Mouse (Mus musculus) CH12.LX (cell line): ENCODE measurements around the gene Tcf7l1. TPM values are rescaled to one million over a fixed set of nuclear protein-coding genes. Genes with fewer than 3 reads are reported as not detected.

ENCODE experiments used
- DNase-seq: peaks from one replicate; pipeline ENCODE4 v3.0.0-alpha.2; 2013; ENCODE audit errors: extremely low read depth
- H3K27ac ChIP-seq: 2 replicates; pipeline ENCODE4 v1.5.1; 2012; ENCODE audit warnings: low read depth, mild to moderate bottlenecking, control low read depth, moderate library complexity; ENCODE audit not compliant: insufficient read depth
- H3K27me3 ChIP-seq: replicated peaks from 2 replicates; pipeline ENCODE3; 2012; ENCODE audit warnings: inconsistent platforms
- H3K36me3 ChIP-seq, 2 experiments: replicated peaks in 1 of 2; 2 replicates each; pipeline versions ENCODE3 to v1.6.1; 2012; ENCODE audit warnings: inconsistent platforms in 1 of 2, low read length in 1 of 2, mild to moderate bottlenecking in 1 of 2, mixed read lengths in 1 of 2, moderate library complexity in 1 of 2; ENCODE audit not compliant: control insufficient read depth in 1 of 2, insufficient read depth in 1 of 2
- H3K4me1 ChIP-seq, 2 experiments: 2 replicates each; pipeline ENCODE4 v1.6.1; 2012; ENCODE audit warnings: inconsistent platforms in 1 of 2, moderate library complexity in 1 of 2; ENCODE audit not compliant: insufficient read depth in 2 of 2, control insufficient read depth in 1 of 2
- H3K4me2 ChIP-seq: 2 replicates; pipeline ENCODE4 v1.6.1; 2012; ENCODE audit warnings: low read depth, mild to moderate bottlenecking, control low read depth; ENCODE audit not compliant: poor library complexity, insufficient read depth, severe bottlenecking
- H3K4me3 ChIP-seq, 3 experiments: fragments of 150-350 bp in 1 of 3; sonication (generic) in 1 of 3; replicated peaks in 1 of 3; 2 replicates each; pipeline versions ENCODE3 to v1.5.1; 2011 to 2012; ENCODE audit warnings: low read depth in 2 of 3, low read length in 2 of 3, mild to moderate bottlenecking in 2 of 3, moderate library complexity in 2 of 3, control low read depth in 1 of 3, improper control_type of control experiment in 1 of 3, inconsistent platforms in 1 of 3, mixed read lengths in 1 of 3; ENCODE audit not compliant: poor library complexity in 1 of 3
- H3K79me2 ChIP-seq: replicated peaks from 2 replicates; pipeline ENCODE4 v1.6.1; 2012; ENCODE audit warnings: mild to moderate bottlenecking, moderate library complexity; ENCODE audit not compliant: control insufficient read depth, poor library complexity, insufficient read depth, severe bottlenecking; ENCODE audit errors: extremely low read depth
- H3K9ac ChIP-seq: 2 replicates; pipeline ENCODE4 v1.6.1; 2012; ENCODE audit warnings: low read depth, mild to moderate bottlenecking, control low read depth, moderate library complexity; ENCODE audit not compliant: insufficient read depth
- H3K9me3 ChIP-seq: replicated peaks from 2 replicates; pipeline ENCODE3; 2012; ENCODE audit warnings: low read length, inconsistent platforms, mixed read lengths
- E2F4 ChIP-seq: IDR thresholded peaks from 2 replicates; pipeline ENCODE4 v1.6.1; 2011; ENCODE audit warnings: low read depth, low read length, improper control_type of control experiment; ENCODE audit not compliant: insufficient replicate concordance
- ELF1 ChIP-seq: IDR thresholded peaks from 2 replicates; pipeline ENCODE4 v1.6.1; 2014; ENCODE audit warnings: low read depth, mild to moderate bottlenecking, inconsistent platforms, low read length, improper control_type of control experiment
- ETS1 ChIP-seq: conservative IDR thresholded peaks from 2 replicates; pipeline ENCODE4 v1.6.1; 2012; ENCODE audit warnings: low read depth, mild to moderate bottlenecking, inconsistent platforms, low read length, improper control_type of control experiment, moderate library complexity
- GABPA ChIP-seq: IDR thresholded peaks from 2 replicates; pipeline ENCODE4 v1.6.1; 2012; ENCODE audit warnings: low read depth, low read length, improper control_type of control experiment, inconsistent platforms; ENCODE audit not compliant: insufficient replicate concordance
- HCFC1 ChIP-seq: IDR thresholded peaks from 2 replicates; pipeline ENCODE4 v1.6.1; 2012; ENCODE audit warnings: low read depth, mild to moderate bottlenecking, inconsistent platforms, low read length, improper control_type of control experiment
- IRF4 ChIP-seq: IDR thresholded peaks from 2 replicates; pipeline ENCODE4 v1.6.1; 2014; ENCODE audit warnings: low read depth, mild to moderate bottlenecking, inconsistent platforms, low read length, improper control_type of control experiment
- JUN ChIP-seq: IDR thresholded peaks from 2 replicates; pipeline ENCODE4 v1.6.1; 2011; ENCODE audit warnings: low read depth, mild to moderate bottlenecking, low read length, improper control_type of control experiment, moderate library complexity; ENCODE audit not compliant: insufficient read depth
- MAFK ChIP-seq: IDR thresholded peaks from 2 replicates; pipeline ENCODE4 v1.6.1; 2011; ENCODE audit warnings: low read length, improper control_type of control experiment; ENCODE audit not compliant: insufficient replicate concordance
- MAX ChIP-seq: IDR thresholded peaks from 2 replicates; pipeline ENCODE4 v1.6.1; 2011; ENCODE audit warnings: low read length, improper control_type of control experiment
- MXI1 ChIP-seq: IDR thresholded peaks from 2 replicates; pipeline ENCODE4 v1.6.1; 2011; ENCODE audit warnings: mild to moderate bottlenecking, low read depth, low read length, improper control_type of control experiment
- MYC ChIP-seq: IDR thresholded peaks from 2 replicates; pipeline ENCODE4 v1.6.1; 2011; ENCODE audit warnings: low read depth, mild to moderate bottlenecking, improper control_type of control experiment, low read length
- NRF1 ChIP-seq: IDR thresholded peaks from 2 replicates; pipeline ENCODE4 v1.6.1; 2014; ENCODE audit warnings: low read depth, mild to moderate bottlenecking, inconsistent platforms, low read length, improper control_type of control experiment, moderate library complexity
- PAX5 ChIP-seq: IDR thresholded peaks from 2 replicates; pipeline ENCODE4 v1.6.1; 2012; ENCODE audit warnings: low read length, inconsistent platforms, mixed read lengths
- POLR2A ChIP-seq: IDR thresholded peaks from 2 replicates; pipeline ENCODE4 v1.6.1; 2011; ENCODE audit warnings: low read depth, mild to moderate bottlenecking, improper control_type of control experiment, low read length
- POLR2AphosphoS2 ChIP-seq: IDR thresholded peaks from 2 replicates; pipeline ENCODE4 v1.6.1; 2011; ENCODE audit warnings: low read depth, low read length, improper control_type of control experiment
- RAD21 ChIP-seq: IDR thresholded peaks from 2 replicates; pipeline ENCODE4 v1.6.1; 2011; ENCODE audit warnings: low read depth, mild to moderate bottlenecking, low read length, improper control_type of control experiment, moderate library complexity
- TCF12 ChIP-seq: IDR thresholded peaks from 2 replicates; pipeline ENCODE4 v1.6.1; 2014; ENCODE audit warnings: low read depth, mild to moderate bottlenecking, inconsistent platforms, low read length, improper control_type of control experiment
- USF1 ChIP-seq: IDR thresholded peaks from 2 replicates; pipeline ENCODE4 v1.6.1; 2014; ENCODE audit warnings: low read depth, mild to moderate bottlenecking, inconsistent platforms, low read length, improper control_type of control experiment
- ZC3H11A ChIP-seq: IDR thresholded peaks from 2 replicates; pipeline ENCODE4 v1.6.1; 2012; ENCODE audit warnings: low read depth, mild to moderate bottlenecking, inconsistent platforms, low read length, improper control_type of control experiment
- ZMIZ1 ChIP-seq: IDR thresholded peaks from 2 replicates; pipeline ENCODE4 v1.6.1; 2012; ENCODE audit warnings: low read depth, mild to moderate bottlenecking, inconsistent platforms, low read length, improper control_type of control experiment
- ZNF384 ChIP-seq: IDR thresholded peaks from 2 replicates; pipeline ENCODE4 v1.6.1; 2012; ENCODE audit warnings: low read depth, low read length, improper control_type of control experiment, inconsistent platforms
- dilution Hi-C: fragments of 300-500 bp; cut with MboI; formaldehyde crosslinking; loops from 2 replicates; pipeline ENCODE4 v1.14.3; 2020; ENCODE audit warnings: low sequenced_read_pairs; ENCODE audit not compliant: extremely low pct_unique_long_range_greater_than_20kb, extremely low pct_ligation_motif_present
- in situ Hi-C: fragments of 300-500 bp; cut with MboI; formaldehyde crosslinking; loops from 3 replicates; pipeline ENCODE4 v1.14.3; 2019; ENCODE audit warnings: low sequenced_read_pairs, low pct_ligation_motif_present, low pct_unique_long_range_greater_than_20kb, mixed read lengths
- polyA plus RNA-seq: library from polyadenylated mRNA; unstranded; fragments of >175 nt; gene quantifications from 2 replicates; pipeline ENCODE4 v1.2.1, GENCODE M21; 2012; ENCODE audit warnings: low read depth; ENCODE audit not compliant: insufficient read length
- total RNA-seq, 2 experiments: library from RNA; depleted of rRNA; stranded (reverse); fragments of 300-350 nt in 1 of 2; fragments of >200 nt in 1 of 2; gene quantifications; 2 replicates each; pipeline ENCODE4 v1.2.3; 2012 to 2014

The Tcf7l1 gene
- total and polyA plus RNA-seq, 3 experiments = 0.13 to 9.9 (median 0.47) TPM

DNA sequence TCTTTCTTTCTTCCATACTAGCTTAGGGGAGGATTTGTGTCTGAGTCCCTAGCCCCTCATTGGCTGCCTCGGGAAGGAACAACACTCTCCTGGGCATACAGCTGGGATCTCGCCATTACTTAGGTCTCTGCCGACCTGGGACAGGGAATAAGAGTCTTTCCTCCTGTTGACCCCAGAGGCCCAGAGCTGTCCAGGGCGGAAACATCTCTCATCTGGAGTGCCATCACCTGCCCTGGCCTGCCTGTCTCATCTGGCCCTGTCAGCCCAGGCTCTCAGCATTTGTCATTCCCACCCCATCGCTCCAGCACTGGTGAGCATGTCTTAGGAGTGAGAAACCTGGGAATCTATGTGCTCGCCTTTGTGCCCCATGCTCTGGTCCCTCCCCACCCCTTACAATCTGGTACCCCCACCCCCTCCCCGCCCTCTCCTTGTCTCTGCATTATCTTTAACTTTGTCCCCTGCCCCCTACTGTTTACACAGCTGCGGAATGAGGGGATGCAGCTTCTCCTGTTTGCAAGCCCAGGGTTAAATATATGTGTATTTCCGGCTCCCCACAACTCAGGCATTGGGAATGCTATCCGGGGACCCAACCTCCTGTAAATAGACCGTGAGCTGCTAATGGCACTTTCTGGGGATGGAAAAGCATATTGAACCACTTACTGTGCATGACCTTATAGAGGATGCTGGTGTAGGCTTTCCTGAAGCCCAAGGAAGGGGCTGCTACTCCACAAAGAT is 92.3 kb downstream of the Tcf7l1 start:
- in situ Hi-C loops = no loop called here
- peaks cover 2% of the 10 kb centered on the region for H3K27me3 ChIP-seq
- no peak for TF ChIP-seq POLR2A
- no peak for TF ChIP-seq ZC3H11A
- TF ChIP-seq JUN = no peak
- TF ChIP-seq ZMIZ1 = no peak
- TF ChIP-seq MAFK = no peak
- no peak for TF ChIP-seq GABPA
- no peak for TF ChIP-seq MXI1
- no peak for TF ChIP-seq USF1
- no peak for TF ChIP-seq RAD21
- TF ChIP-seq PAX5 = no peak
- TF ChIP-seq NRF1 = no peak
- TF ChIP-seq, all 38 proteins: peak for 0
- no peak for DNase-seq
- Histone ChIP-seq H3K36me3 (no peaks in the 10 kb centered on the region), H3K4me3 (no peak overlapping the region), H3K27ac (no peak overlapping the region), H3K9me3 (no peaks in the 10 kb centered on the region), H3K79me2 (no peaks in the 10 kb centered on the region), H3K4me2 (no peak overlapping the region), H3K9ac (no peak overlapping the region), H3K4me1 (peaks cover 0 to 16% of the 10 kb centered on the region in 2 experiments; a peak in 2 of 4 replicates)
- dilution Hi-C loops = no loop called here

DNA sequence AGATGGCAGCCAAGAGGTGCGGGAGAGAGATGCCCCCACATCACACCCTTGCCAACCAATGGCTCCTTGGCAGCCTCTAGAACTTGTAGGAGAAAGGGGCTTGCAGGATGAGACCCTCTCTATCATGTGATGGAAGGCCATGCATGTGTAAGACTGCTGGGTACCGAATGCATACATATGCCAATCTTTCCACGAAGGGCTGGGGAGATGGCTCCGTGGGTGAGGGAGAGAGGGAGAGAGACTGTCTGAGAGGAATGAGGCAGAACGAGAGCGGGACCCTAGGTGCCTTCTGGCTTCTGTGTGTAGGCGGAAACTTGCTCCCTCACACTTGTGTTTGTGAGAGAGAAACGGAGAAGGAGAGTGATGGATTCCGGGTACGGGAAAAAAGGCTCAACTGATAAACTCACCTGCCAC is 94.3 kb downstream of the Tcf7l1 start:
- in situ Hi-C loops (no loop called here), dilution Hi-C loops (no loop called here)
- TF ChIP-seq MAX (no peak), ZNF384 (no peak), MYC (no peak), POLR2AphosphoS2 (no peak), JUN (no peak), ZC3H11A (no peak), ETS1 (no peak), MXI1 (no peak), ZMIZ1 (no peak), IRF4 (no peak), TCF12 (no peak), ELF1 (no peak), E2F4 (no peak), HCFC1 (no peak), POLR2A (no peak), MAFK (no peak), USF1 (no peak)
- Histone ChIP-seq H3K9ac (no peak overlapping the region), H3K27me3 (peaks cover 2% of the 10 kb centered on the region), H3K4me1 (peaks cover 0 to 22% of the 10 kb centered on the region in 2 experiments; a peak in 2 of 4 replicates), H3K9me3 (no peaks in the 10 kb centered on the region), H3K4me3 (no peak overlapping the region), H3K4me2 (no peak overlapping the region), H3K79me2 (no peaks in the 10 kb centered on the region), H3K27ac (no peak overlapping the region), H3K36me3 (no peaks in the 10 kb centered on the region)
- DNase-seq = no peak
